Mouse (Mus musculus): ENCODE data around the gene Dpep3. TPM values are rescaled to one million over a fixed set of nuclear protein-coding genes. Genes with fewer than 3 reads are reported as not detected.

The Dpep3 gene
- not detected in 2 replicates for total RNA-seq (2023)

DNA sequence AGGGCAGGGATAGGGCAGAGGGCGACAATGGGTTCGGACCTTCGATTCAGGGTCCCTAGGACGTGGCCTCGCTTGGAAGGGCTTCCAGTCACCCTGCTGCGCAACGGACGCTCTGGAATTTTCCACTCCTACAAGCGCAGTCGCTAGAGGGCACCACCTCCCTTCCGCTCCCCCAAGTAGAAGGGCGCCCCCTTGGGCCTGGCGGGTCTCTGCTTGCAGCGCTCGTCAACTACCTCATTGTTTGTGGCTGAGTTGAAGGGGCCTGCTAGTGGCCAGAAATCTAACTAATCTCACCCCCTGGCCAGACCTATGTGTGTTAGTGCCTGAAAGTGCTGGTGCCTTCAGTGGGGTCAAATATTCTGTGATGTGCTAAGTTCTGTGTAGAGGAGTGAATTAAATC is at the start of gene Dpep3:
Gene Dpep3, minus strand, starts transcription at position 105 of the 400 bp plus-strand sequence.

DNA sequence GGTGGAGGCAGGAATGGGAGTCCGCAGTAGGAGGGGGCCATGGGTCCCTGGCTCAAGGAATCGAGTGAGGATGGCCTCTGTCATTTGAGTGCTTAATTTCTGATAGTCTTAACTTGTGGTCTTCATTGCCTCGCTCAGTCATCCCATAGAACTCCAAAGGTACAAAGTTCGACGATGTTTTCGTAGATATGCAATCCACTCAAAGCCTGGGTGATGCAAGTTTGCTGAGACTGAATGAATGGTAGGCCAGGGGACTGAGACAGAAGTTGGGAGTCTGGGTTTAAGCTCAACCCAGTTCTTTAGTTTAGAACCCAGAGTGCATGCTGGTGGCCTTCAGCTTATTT is 32.4 kb upstream of the Dpep3 start, which contains the start of gene Ddx28:
Gene Ddx28, minus strand, starts transcription at position 240 of the 344 bp plus-strand sequence.

DNA sequence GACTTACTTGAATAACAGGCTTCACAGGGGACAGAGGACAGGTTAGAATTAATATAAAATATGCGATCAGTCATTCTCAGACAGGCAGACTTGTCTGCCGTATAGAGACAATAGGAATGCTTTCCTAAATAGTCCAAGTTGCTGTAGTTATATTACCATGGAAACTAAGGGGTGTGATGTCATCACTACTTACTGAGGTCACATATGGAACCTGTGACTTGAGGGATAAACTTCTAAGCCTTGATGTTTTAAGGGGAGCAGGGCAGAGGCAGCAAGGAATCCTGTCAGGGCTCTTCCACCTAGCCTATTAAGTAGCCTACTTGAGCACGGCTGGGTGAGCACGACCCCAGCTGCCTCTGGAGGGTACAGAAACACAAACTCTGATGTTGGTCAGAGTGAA is 26.6 kb upstream of the Dpep3 start, which contains the start of gene Dpep2nb:
Gene Dpep2nb, minus strand, starts transcription at position 101 of the 400 bp plus-strand sequence.

DNA sequence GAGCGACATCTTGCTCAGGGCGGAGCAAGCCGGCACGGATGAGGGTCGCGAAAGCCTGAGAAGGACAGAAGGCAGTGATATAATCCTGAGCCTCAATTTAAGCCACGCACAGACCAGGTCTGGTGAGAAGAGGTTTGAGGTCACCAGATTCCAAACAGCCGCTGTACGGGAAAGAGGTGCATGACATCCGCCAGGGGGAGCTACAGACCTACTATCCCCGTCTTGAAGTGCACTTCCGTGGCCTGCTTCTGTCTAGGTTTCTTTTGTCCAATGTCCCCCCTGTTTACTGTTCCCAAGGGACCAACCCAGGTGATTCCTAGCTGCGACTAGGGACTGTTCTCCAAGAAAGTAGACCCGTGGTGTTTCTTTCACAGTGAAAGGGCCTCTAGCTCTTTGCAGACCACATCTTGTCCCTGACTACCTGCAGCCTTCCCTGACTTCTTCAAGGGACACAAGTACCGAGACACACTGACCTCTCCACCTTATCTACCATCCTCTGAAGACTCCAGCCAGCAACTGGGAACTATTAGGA is 11.7 kb upstream of the Dpep3 start, which contains the start of gene Dus2:
Gene Dus2, plus strand, starts transcription at position 482 of the 532 bp plus-strand sequence.

DNA sequence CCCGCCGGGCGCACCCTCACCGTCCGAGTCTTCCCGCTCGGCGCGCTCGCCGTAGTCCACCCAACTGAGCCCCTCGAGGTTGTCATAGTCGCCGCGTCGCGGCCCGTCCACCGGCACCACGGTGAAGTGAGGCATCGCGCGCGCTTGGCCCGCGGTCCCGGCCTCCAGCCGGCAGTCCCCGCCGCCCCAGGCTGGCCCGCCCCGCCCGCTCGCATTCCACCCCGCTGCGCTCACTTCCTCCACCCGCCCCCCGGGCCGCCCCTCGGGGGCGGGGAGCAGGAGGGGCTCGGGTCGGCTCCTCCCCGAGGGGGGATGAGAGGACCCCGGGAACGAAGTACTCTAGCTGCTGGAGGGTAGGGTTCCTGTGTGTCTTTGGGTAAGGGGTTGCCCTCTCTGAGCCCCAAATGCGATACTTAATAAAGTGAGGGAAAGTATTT is 13.3 kb downstream of the Dpep3 start, which contains the start of gene Slc12a4:
Gene Slc12a4, minus strand, starts transcription at position 193 of the 437 bp plus-strand sequence.

DNA sequence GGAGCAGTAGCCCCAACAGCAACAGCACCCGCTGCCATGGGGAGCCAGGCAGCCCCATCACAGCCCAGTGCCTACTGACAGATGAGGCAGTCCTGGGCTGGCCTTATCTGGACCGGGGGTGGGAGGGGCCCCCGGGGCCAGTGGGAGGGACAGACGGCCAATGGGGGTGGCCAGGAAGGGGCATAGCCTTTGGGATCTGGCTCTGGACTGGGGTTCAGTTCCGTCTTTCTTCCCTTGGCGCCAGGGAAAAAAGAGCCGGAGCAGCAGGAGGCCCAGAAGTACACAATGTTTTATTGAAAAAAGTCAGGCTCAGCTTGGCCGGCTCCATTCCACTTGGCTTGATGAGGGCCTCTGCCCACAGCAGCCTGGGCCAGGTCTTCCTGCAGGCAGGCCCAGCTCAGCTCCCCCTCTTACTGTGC is 35.9 kb downstream of the Dpep3 start, which contains the start of gene Lcat:
Gene Lcat, minus strand, starts transcription at position 62 of the 419 bp plus-strand sequence.

DNA sequence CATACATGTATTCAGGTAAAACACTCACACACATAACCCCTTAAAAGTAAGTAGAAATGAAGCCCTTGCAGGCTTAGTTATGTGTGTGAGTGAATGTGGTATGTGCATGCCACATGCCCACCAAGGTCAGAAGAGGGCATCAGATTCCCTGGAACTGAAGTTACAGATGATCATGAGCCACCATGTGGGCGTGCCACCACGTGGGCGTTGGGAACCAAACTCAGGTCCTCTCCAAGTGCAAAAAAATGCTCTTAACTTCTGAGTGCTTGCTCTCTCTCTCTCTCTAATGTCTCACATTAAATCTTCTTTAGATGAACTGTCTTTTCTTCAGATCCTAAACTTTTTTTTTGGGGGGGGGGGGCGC is 40.9 kb downstream of the Dpep3 start, which contains the start of gene Psmb10:
Gene Psmb10, minus strand, starts transcription at position 139 of the 364 bp plus-strand sequence.

DNA sequence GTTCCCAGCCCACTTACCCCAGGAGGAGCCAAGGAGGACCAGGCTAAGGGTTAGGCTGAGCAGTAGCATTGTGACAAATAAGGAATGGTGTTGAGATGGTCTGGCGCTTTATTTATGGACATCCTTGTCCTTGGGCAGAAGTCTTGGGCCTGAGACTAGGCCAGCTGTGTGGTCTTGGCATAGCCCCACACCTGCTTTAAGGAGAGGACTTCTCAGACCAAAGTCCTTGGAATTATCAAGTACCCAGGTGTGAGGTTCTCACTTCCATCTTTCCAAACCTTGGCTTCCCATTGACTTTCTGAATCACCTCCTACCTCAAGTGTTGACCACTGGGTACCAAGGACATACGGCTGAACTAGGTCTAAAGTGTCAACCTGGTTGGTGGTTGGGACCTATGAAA is 45.5 kb downstream of the Dpep3 start, which contains the start of gene Ctrl:
Gene Ctrl, minus strand, starts transcription at position 101 of the 400 bp plus-strand sequence.

Other genes with a start within 250 kb of the Dpep3 start
- 0.25 and 0.60 TPM in 2 replicates for gene Gfod2, start 220.8 kb downstream of the Dpep3 start, total RNA-seq (2023)
- gene Ranbp10, start 152.1 kb downstream of the Dpep3 start, total RNA-seq (2023) = 25.4 and 31.0 TPM in 2 replicates
- not detected in 2 replicates for gene Tsnaxip1, start 151.7 kb downstream of the Dpep3 start, total RNA-seq (2023)
- 10.3 and 15.0 TPM in 2 replicates for gene Cenpt, start 126.2 kb downstream of the Dpep3 start, total RNA-seq (2023)
- 29.9 and 31.8 TPM in 2 replicates for gene Thap11, start 124.3 kb downstream of the Dpep3 start, total RNA-seq (2023)
- gene Nutf2, start 118.8 kb downstream of the Dpep3 start, total RNA-seq (2023) = 4.2 and 17.5 TPM in 2 replicates
- gene Edc4, start 98.5 kb downstream of the Dpep3 start, total RNA-seq (2023) = 42.1 and 49.4 TPM in 2 replicates
- gene Nrn1l, start 85.9 kb downstream of the Dpep3 start, total RNA-seq (2023) = not detected in 2 replicates
- 8.1 and 8.8 TPM in 2 replicates for gene Pskh1, start 79.0 kb downstream of the Dpep3 start, total RNA-seq (2023)
- gene Ctrl, start 45.6 kb downstream of the Dpep3 start, total RNA-seq (2023) = not detected in 2 replicates
- gene Psmb10, start 41.0 kb downstream of the Dpep3 start, total RNA-seq (2023) = 64.3 and 67.4 TPM in 2 replicates
- not detected in 2 replicates for gene Lcat, start 36.0 kb downstream of the Dpep3 start, total RNA-seq (2023)
- 5.3 and 7.5 TPM in 2 replicates for gene Slc12a4, start 13.3 kb downstream of the Dpep3 start, total RNA-seq (2023)
- 2.4 and 2.8 TPM in 2 replicates for gene Dus2, start 11.9 kb upstream of the Dpep3 start, total RNA-seq (2023)
- not detected in 2 replicates for gene Dpep2nb, start 26.5 kb upstream of the Dpep3 start, total RNA-seq (2023)
- gene Ddx28, start 32.5 kb upstream of the Dpep3 start, total RNA-seq (2023) = 12.2 and 15.5 TPM in 2 replicates
- gene Nfatc3, start 79.4 kb upstream of the Dpep3 start, total RNA-seq (2023) = 47.1 and 48.2 TPM in 2 replicates
- gene Esrp2, start 157.5 kb upstream of the Dpep3 start, total RNA-seq (2023) = not detected in 2 replicates
- gene Pla2g15, start 171.0 kb upstream of the Dpep3 start, total RNA-seq (2023) = 10.0 and 11.7 TPM in 2 replicates
- 4.4 and 6.2 TPM in 2 replicates for gene Slc7a6, start 189.4 kb upstream of the Dpep3 start, total RNA-seq (2023)
- gene Slc7a6os, start 231.5 kb upstream of the Dpep3 start, total RNA-seq (2023) = 26.2 and 37.8 TPM in 2 replicates
- 4.2 and 4.6 TPM in 2 replicates for gene Prmt7, start 231.5 kb upstream of the Dpep3 start, total RNA-seq (2023)

All from neutrophil, adult 65 days (primary cell).